Mouse (Mus musculus) spleen, postnatal 14 days (tissue): ENCODE data around the gene Syce1.
"Not testable (repeated sequence)": the region's sequence is repeated elsewhere in the genome, so short reads cannot be mapped to it uniquely, and the experiment has no call there.

ENCODE experiments used
- DNase-seq, 2 experiments: peaks; one replicate each; pipeline ENCODE4 v3.0.0; 2021 to 2022; ENCODE audit warnings: low spot score in 2 of 2

Gene Syce1

GRCm38 (mm10) chr7:140765888-140766739 lies 21.5 kb downstream of the Syce1 start:
- no peak for DNase-seq

GRCm38 (mm10) chr7:140765391-140765790 lies 22.3 kb downstream of the Syce1 start:
- DNase-seq = not testable (repeated sequence)

- no peak for DNase-seq
These were observed 24.1 kb downstream of the Syce1 start, which contains the start of gene Cyp2e1 for GRCm38 (mm10) chr7:140763447-140764020. Cyp2e1 (plus strand) TSS chr7:140763739.

GRCm38 (mm10) chr7:140760647-140761046 lies 27.0 kb downstream of the Syce1 start:
- no peak for DNase-seq

GRCm38 (mm10) chr7:140756151-140756854 lies 31.3 kb downstream of the Syce1 start:
- no peak for DNase-seq

GRCm38 (mm10) chr7:140754556-140754955 lies 33.1 kb downstream of the Syce1 start:
- no peak for DNase-seq

GRCm38 (mm10) chr7:140748827-140749160 lies 38.9 kb downstream of the Syce1 start:
- no peak for DNase-seq

- no peak for DNase-seq
These were observed 39.4 kb downstream of the Syce1 start for GRCm38 (mm10) chr7:140748116-140748826.

GRCm38 (mm10) chr7:140747402-140747801 lies 40.2 kb downstream of the Syce1 start:
- no peak for DNase-seq

GRCm38 (mm10) chr7:140733162-140733561 lies 54.5 kb downstream of the Syce1 start:
- no peak for DNase-seq
